Mouse (Mus musculus): ENCODE data around the gene Snx9. TPM values are rescaled to one million over a fixed set of nuclear protein-coding genes. Genes with fewer than 3 reads are reported as not detected.

Snx9 gene
- polyA plus RNA-seq, 1 experiment from 2014 or later = 29.6 TPM

- Histone ChIP-seq H3K4me1 (ENCODE audit: control insufficient read depth in 2 of 2, insufficient read depth in 2 of 2, low read length in 2 of 2) (peaks cover 6 to 10% of the 10 kb centered on the region in 2 experiments; a peak in 3 of 4 replicates), H3K4me3 (ENCODE audit: control insufficient read depth in 1 of 2, insufficient read depth in 1 of 2, low read depth in 1 of 2, low read length in 2 of 2) (no peak overlapping the region), H3K27me3 (ENCODE audit: control insufficient read depth, insufficient read depth, low read length) (no peaks in the 10 kb centered on the region), H3K9ac (ENCODE audit: low read length) (no peak overlapping the region), H3K9me3 (ENCODE audit: control insufficient read depth, low read length) (no peaks in the 10 kb centered on the region), H3K27ac (replicated peaks in 1 of 2; ENCODE audit: control insufficient read depth in 1 of 2, insufficient read depth in 1 of 2, low read depth in 2 of 2, low read length in 2 of 2) (no peak overlapping the region), H3K36me3 (ENCODE audit: control insufficient read depth, insufficient read depth, low read length) (no peaks in the 10 kb centered on the region), H3K4me2 (ENCODE audit: low read length) (no peak overlapping the region)
- no peak for ATAC-seq (ENCODE audit: insufficient number of reproducible peaks, insufficient read depth, low FRiP score, low read depth)
- 91% methylated on average over 7 of the region's 7 CpGs for WGBS
Measured at GRCm38 (mm10) chr17:5868319-5869031, 27.3 kb downstream of the Snx9 start.

- H3K36me3 ChIP-seq (ENCODE audit: control insufficient read depth, insufficient read depth, low read length) = no peaks in the 10 kb centered on the region
- no peaks in the 10 kb centered on the region for H3K9me3 ChIP-seq (ENCODE audit: control insufficient read depth, low read length)
- 66% methylated on average over 3 of the region's 3 CpGs for WGBS
- H3K27ac ChIP-seq (replicated peaks in 1 of 2; ENCODE audit: control insufficient read depth in 1 of 2, insufficient read depth in 1 of 2, low read depth in 2 of 2, low read length in 2 of 2) = no peak overlapping the region
- no peak overlapping the region for H3K4me3 ChIP-seq (ENCODE audit: control insufficient read depth in 1 of 2, insufficient read depth in 1 of 2, low read depth in 1 of 2, low read length in 2 of 2)
- H3K27me3 ChIP-seq (ENCODE audit: control insufficient read depth, insufficient read depth, low read length) = no peaks in the 10 kb centered on the region
- H3K9ac ChIP-seq (ENCODE audit: low read length) = no peak overlapping the region
- no peak overlapping the region for H3K4me2 ChIP-seq (ENCODE audit: low read length)
- no peak for ATAC-seq (ENCODE audit: insufficient number of reproducible peaks, insufficient read depth, low FRiP score, low read depth)
- peaks cover 6 to 13% of the 10 kb centered on the region in 2 experiments; a peak in 3 of 4 replicates for H3K4me1 ChIP-seq (ENCODE audit: control insufficient read depth in 2 of 2, insufficient read depth in 2 of 2, low read length in 2 of 2)
Measured at GRCm38 (mm10) chr17:5869461-5869860, 28.3 kb downstream of the Snx9 start.

- WGBS = 59% methylated on average over 5 of the region's 5 CpGs
- Histone ChIP-seq H3K27ac (replicated peaks in 1 of 2; ENCODE audit: control insufficient read depth in 1 of 2, insufficient read depth in 1 of 2, low read depth in 2 of 2, low read length in 2 of 2) (no peak overlapping the region), H3K36me3 (ENCODE audit: control insufficient read depth, insufficient read depth, low read length) (no peaks in the 10 kb centered on the region), H3K9me3 (ENCODE audit: control insufficient read depth, low read length) (no peaks in the 10 kb centered on the region), H3K27me3 (ENCODE audit: control insufficient read depth, insufficient read depth, low read length) (no peaks in the 10 kb centered on the region), H3K9ac (ENCODE audit: low read length) (no peak overlapping the region), H3K4me2 (ENCODE audit: low read length) (no peak overlapping the region), H3K4me3 (ENCODE audit: control insufficient read depth in 1 of 2, insufficient read depth in 1 of 2, low read depth in 1 of 2, low read length in 2 of 2) (no peak overlapping the region), H3K4me1 (ENCODE audit: control insufficient read depth in 2 of 2, insufficient read depth in 2 of 2, low read length in 2 of 2) (peaks cover 6 to 18% of the 10 kb centered on the region in 2 experiments; a peak in 3 of 4 replicates)
- ATAC-seq (ENCODE audit: insufficient number of reproducible peaks, insufficient read depth, low FRiP score, low read depth) = no peak
Measured at GRCm38 (mm10) chr17:5870002-5870401, 28.9 kb downstream of the Snx9 start.

- 91% methylated on average over 11 of the region's 11 CpGs for WGBS
- H3K36me3 ChIP-seq (ENCODE audit: control insufficient read depth, insufficient read depth, low read length) = no peaks in the 10 kb centered on the region
- H3K4me3 ChIP-seq (ENCODE audit: control insufficient read depth in 1 of 2, insufficient read depth in 1 of 2, low read depth in 1 of 2, low read length in 2 of 2) = no peak overlapping the region
- H3K27me3 ChIP-seq (ENCODE audit: control insufficient read depth, insufficient read depth, low read length) = no peaks in the 10 kb centered on the region
- H3K9me3 ChIP-seq (ENCODE audit: control insufficient read depth, low read length) = no peaks in the 10 kb centered on the region
- no peak overlapping the region for H3K4me2 ChIP-seq (ENCODE audit: low read length)
- H3K27ac ChIP-seq (replicated peaks in 1 of 2; ENCODE audit: control insufficient read depth in 1 of 2, insufficient read depth in 1 of 2, low read depth in 2 of 2, low read length in 2 of 2) = no peak overlapping the region
- H3K9ac ChIP-seq (ENCODE audit: low read length) = no peak overlapping the region
- H3K4me1 ChIP-seq (ENCODE audit: control insufficient read depth in 2 of 2, insufficient read depth in 2 of 2, low read length in 2 of 2) = peaks cover 6 to 23% of the 10 kb centered on the region in 2 experiments; a peak in 3 of 4 replicates
- no peak for ATAC-seq (ENCODE audit: insufficient number of reproducible peaks, insufficient read depth, low FRiP score, low read depth)
Measured at GRCm38 (mm10) chr17:5870696-5871095, 29.6 kb downstream of the Snx9 start.

GRCm38 (mm10) chr17:5872506-5872905 is 31.4 kb downstream of the Snx9 start:
- 10% methylated on average over 12 of the region's 12 CpGs for WGBS
- Histone ChIP-seq H3K4me2 (ENCODE audit: low read length) (peak overlapping the region; percentile 46), H3K27me3 (ENCODE audit: control insufficient read depth, insufficient read depth, low read length) (no peaks in the 10 kb centered on the region), H3K27ac (replicated peaks in 1 of 2; ENCODE audit: control insufficient read depth in 1 of 2, insufficient read depth in 1 of 2, low read depth in 2 of 2, low read length in 2 of 2) (peak overlapping the region; percentile 69 to 73), H3K4me3 (ENCODE audit: control insufficient read depth in 1 of 2, insufficient read depth in 1 of 2, low read depth in 1 of 2, low read length in 2 of 2) (peak overlapping the region in 1 of 2 experiments; percentile 2; a peak in 1 of 4 replicates), H3K4me1 (ENCODE audit: control insufficient read depth in 2 of 2, insufficient read depth in 2 of 2, low read length in 2 of 2) (peaks cover 7 to 23% of the 10 kb centered on the region in 2 experiments; a peak in 3 of 4 replicates), H3K9me3 (ENCODE audit: control insufficient read depth, low read length) (no peaks in the 10 kb centered on the region), H3K9ac (ENCODE audit: low read length) (no peak overlapping the region), H3K36me3 (ENCODE audit: control insufficient read depth, insufficient read depth, low read length) (no peaks in the 10 kb centered on the region)
- peak; percentile 84 for ATAC-seq (ENCODE audit: insufficient number of reproducible peaks, insufficient read depth, low FRiP score, low read depth)

GRCm38 (mm10) chr17:5874565-5874964 is 33.4 kb downstream of the Snx9 start:
- no peak overlapping the region for H3K4me3 ChIP-seq (ENCODE audit: control insufficient read depth in 1 of 2, insufficient read depth in 1 of 2, low read depth in 1 of 2, low read length in 2 of 2)
- H3K36me3 ChIP-seq (ENCODE audit: control insufficient read depth, insufficient read depth, low read length) = no peaks in the 10 kb centered on the region
- no peak overlapping the region for H3K27ac ChIP-seq (replicated peaks in 1 of 2; ENCODE audit: control insufficient read depth in 1 of 2, insufficient read depth in 1 of 2, low read depth in 2 of 2, low read length in 2 of 2)
- no peaks in the 10 kb centered on the region for H3K9me3 ChIP-seq (ENCODE audit: control insufficient read depth, low read length)
- H3K4me1 ChIP-seq (ENCODE audit: control insufficient read depth in 2 of 2, insufficient read depth in 2 of 2, low read length in 2 of 2) = peaks cover 8 to 20% of the 10 kb centered on the region in 2 experiments; a peak in 3 of 4 replicates
- WGBS = 87% methylated on average over 1 of the region's 1 CpGs
- H3K27me3 ChIP-seq (ENCODE audit: control insufficient read depth, insufficient read depth, low read length) = no peaks in the 10 kb centered on the region
- no peak for ATAC-seq (ENCODE audit: insufficient number of reproducible peaks, insufficient read depth, low FRiP score, low read depth)
- no peak overlapping the region for H3K9ac ChIP-seq (ENCODE audit: low read length)
- no peak overlapping the region for H3K4me2 ChIP-seq (ENCODE audit: low read length)

- 69% methylated on average over 10 of the region's 10 CpGs for WGBS
- no peak overlapping the region for H3K9ac ChIP-seq (ENCODE audit: low read length)
- no peak overlapping the region for H3K27ac ChIP-seq (replicated peaks in 1 of 2; ENCODE audit: control insufficient read depth in 1 of 2, insufficient read depth in 1 of 2, low read depth in 2 of 2, low read length in 2 of 2)
- H3K36me3 ChIP-seq (ENCODE audit: control insufficient read depth, insufficient read depth, low read length) = no peaks in the 10 kb centered on the region
- no peak overlapping the region for H3K4me3 ChIP-seq (ENCODE audit: control insufficient read depth in 1 of 2, insufficient read depth in 1 of 2, low read depth in 1 of 2, low read length in 2 of 2)
- ATAC-seq (ENCODE audit: insufficient number of reproducible peaks, insufficient read depth, low FRiP score, low read depth) = no peak
- no peaks in the 10 kb centered on the region for H3K27me3 ChIP-seq (ENCODE audit: control insufficient read depth, insufficient read depth, low read length)
- no peaks in the 10 kb centered on the region for H3K9me3 ChIP-seq (ENCODE audit: control insufficient read depth, low read length)
- H3K4me2 ChIP-seq (ENCODE audit: low read length) = no peak overlapping the region
- peaks cover 2 to 13% of the 10 kb centered on the region in 2 experiments; a peak in 2 of 4 replicates for H3K4me1 ChIP-seq (ENCODE audit: control insufficient read depth in 2 of 2, insufficient read depth in 2 of 2, low read length in 2 of 2)
Measured at GRCm38 (mm10) chr17:5877611-5878157, 36.6 kb downstream of the Snx9 start.

All from heart, embryonic 14.5 days (tissue).